Mouse (Mus musculus) spleen, adult 18-20 months (tissue): Measurements from ENCODE around the gene Rfx2.

Experiments
- DNase-seq, 2 experiments: peaks; one replicate each; pipeline ENCODE4 v3.0.0; 2022; ENCODE audit warnings: mixed read lengths in 2 of 2

Rfx2 gene

DNA sequence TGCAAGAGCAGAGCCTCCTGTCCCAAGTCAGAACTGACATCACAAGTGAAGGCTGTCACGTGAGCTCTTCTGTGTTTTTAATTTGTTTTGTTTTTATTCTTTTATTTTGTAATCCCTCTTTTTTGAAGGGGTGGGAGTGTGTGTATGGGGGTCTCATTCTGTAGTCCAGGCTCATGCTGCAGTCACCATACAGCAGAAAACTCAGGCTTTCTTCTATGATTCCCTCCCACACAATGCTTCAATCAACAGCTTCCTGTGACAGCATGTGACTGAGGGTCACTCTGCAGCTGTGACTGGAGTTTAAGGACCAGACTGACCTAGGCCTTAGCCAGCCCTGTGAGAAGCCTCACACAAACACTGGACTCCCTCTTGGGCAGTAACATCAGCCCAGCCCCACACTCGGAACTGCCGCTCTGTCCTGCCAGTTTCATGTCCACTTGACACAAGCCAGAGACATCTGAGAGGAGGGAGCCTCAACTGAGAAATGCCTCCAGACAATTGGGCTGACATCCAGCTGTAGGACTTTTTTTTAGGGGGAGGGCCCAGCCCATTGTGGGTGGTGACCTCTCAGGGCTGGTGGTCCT lies 51.9 kb downstream of the Rfx2 start:
- no peak for DNase-seq

DNA sequence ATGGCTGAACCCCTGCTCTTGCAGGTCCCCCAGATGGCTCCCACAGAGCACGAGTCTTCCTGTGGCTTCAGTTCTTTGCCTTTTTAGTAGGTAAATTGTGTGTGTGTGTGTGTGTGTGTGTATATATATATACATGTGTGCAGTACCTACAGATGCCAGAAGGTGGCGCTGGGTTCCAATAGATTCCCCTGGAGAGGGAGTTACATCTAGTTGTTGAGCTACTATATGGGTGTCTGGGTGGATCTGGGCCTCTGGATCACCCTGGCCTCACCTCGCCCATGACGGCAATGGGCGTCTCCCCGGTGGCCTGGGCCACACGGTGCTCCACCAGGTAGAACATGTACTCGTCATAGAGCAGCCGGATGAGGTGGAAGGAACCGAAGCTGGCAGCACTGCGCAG lies 53.2 kb downstream of the Rfx2 start:
- no peak for DNase-seq

DNA sequence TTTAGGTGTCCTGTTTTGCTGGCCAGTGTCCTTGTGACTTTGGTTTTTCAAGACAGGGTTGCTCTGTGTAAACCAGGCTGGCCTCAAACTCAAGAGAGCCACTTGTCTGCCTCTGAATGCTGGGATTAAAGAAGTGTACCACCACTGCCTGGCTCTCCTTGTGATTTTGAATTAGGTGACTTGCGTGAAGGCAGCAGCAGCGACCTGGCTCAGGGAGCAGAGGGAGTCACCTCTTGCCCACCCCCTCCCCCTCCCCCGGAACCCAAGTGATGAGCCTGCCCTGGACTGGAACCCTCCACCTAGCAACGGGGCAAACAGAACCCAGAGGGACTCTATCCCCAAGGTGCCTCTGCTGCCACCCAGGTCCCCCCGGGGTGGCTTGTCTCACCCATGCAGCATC lies 60.9 kb downstream of the Rfx2 start, which contains the start of gene Prr22:
Gene Prr22 (plus strand): TSS at position 301 of the 400 bp plus-strand sequence.
- DNase-seq, result no peak

- DNase-seq, result no peak
Measured at GRCm38 (mm10) chr17:56768941-56769340, 61.9 kb downstream of the Rfx2 start.

- DNase-seq, result no peak
Measured at GRCm38 (mm10) chr17:56767531-56768135, 63.2 kb downstream of the Rfx2 start.

- no peak for DNase-seq
Measured at GRCm38 (mm10) chr17:56766631-56767405, 64.0 kb downstream of the Rfx2 start.

- no peak for DNase-seq
Measured at GRCm38 (mm10) chr17:56765431-56765830, 65.4 kb downstream of the Rfx2 start.

- DNase-seq, result peak; percentile 80 to 87
Measured at GRCm38 (mm10) chr17:56764474-56765354, 66.1 kb downstream of the Rfx2 start, which contains the start of gene Dus3l. Gene Dus3l (plus strand): TSS chr17:56764757.

DNA sequence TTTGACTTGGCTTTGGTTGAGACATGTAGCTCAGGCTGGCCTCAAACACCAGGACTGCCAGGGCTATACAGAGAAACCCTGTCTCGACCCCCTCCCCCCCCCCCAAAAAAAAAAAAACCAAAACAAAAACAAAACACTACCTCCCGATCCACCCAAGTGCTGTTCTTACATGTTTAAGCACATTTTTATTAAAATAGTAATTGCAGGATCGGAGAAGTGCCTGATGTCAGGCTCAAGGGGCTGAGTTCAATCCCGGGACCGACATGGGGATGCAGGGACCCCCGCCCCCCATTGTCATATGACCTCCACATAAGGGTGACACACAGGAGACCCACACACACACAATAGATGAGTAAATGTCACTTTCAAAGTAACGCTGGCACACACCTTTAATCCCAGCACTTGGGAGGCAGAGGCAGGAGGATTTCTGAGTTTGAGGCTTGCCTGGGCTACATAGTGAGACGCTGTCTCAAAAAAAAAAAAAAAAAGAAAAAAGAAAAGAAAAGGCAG lies 67.0 kb downstream of the Rfx2 start:
- no peak for DNase-seq

GRCm38 (mm10) chr17:56762769-56763731 lies 67.8 kb downstream of the Rfx2 start:
- DNase-seq, result peak in 1 of 2 experiments; percentile 57

- peak; percentile 83 to 90 for DNase-seq
Measured at GRCm38 (mm10) chr17:56761991-56762410, 68.8 kb downstream of the Rfx2 start.

GRCm38 (mm10) chr17:56761077-56761476 lies 69.7 kb downstream of the Rfx2 start:
- no peak for DNase-seq

DNA sequence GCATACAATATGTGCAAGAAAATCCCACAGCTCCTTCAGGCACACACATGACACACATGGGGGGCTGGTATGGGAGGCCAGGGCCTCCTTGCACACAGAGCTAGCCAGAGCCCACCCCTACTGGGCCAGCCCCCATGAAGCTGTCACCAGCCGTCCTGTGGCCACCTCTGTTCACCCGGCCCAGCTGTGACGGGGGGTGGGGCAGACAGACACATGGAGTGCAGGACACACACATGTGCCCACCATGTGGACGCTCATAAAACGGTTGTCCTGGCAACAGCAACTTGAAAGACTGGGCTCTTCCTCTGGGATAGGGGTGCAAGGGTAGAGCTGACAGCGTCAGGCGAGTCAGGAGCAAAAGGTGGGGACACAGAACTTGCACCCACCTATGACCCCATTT lies 71.6 kb downstream of the Rfx2 start:
- DNase-seq, result no peak

DNA sequence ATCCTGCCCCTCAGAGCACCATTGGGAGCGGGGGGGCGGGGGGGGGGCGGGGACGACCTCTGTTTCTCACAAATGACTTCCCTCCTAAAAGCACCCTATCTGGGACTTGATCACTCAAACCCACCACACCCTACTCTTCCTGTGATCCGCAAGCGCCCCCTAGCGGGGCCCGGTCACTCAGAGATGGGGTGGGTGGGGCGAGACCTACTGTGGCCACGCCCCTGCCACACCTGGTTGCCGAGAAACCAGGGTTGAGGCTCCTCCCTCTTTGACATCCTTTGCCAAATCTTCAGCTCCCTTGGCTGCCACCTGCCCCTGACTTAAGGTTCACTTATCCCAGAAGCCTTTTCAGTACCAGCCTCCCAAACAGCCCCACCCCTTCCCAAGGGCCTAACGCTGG lies 72.7 kb downstream of the Rfx2 start:
- peak; percentile 68 to 78 for DNase-seq

DNA sequence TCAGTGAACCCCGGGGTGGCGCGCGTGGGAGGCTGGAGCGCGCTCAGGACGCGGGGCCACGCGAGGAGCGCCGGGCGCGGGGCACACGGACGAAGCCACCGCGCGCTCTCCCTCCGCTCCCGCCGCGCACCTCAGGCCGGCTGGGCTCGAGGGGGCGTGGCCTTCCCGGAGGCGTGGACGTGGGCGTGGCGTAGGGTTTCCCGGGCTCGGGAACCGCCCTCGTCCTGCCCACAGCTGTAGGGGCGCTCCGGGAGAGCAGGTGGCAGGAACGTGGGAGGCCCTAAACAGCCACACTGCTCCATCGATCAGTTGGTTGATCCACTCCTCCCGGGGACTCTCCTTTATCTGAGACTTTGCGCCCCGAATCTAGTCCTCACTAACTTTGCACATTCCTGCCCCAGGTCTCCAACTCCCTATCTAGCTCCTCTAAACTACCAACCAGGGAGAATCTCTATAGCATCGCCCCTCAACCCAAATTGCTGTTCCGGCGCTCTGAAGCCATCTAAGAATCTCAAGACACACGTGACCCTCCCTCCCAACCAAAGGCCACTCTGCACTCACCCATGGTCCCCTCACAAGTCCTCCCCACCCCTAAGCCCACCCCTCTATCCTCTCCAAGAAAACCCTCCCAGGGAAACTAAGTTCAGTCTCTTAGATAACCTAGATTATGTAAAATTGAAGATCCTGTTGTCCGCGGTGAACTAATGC lies 73.2 kb downstream of the Rfx2 start, which contains the start of gene Nrtn:
Gene Nrtn (minus strand): TSS at position 115 of the 708 bp plus-strand sequence.
- DNase-seq, result peak; percentile 51 to 72

DNA sequence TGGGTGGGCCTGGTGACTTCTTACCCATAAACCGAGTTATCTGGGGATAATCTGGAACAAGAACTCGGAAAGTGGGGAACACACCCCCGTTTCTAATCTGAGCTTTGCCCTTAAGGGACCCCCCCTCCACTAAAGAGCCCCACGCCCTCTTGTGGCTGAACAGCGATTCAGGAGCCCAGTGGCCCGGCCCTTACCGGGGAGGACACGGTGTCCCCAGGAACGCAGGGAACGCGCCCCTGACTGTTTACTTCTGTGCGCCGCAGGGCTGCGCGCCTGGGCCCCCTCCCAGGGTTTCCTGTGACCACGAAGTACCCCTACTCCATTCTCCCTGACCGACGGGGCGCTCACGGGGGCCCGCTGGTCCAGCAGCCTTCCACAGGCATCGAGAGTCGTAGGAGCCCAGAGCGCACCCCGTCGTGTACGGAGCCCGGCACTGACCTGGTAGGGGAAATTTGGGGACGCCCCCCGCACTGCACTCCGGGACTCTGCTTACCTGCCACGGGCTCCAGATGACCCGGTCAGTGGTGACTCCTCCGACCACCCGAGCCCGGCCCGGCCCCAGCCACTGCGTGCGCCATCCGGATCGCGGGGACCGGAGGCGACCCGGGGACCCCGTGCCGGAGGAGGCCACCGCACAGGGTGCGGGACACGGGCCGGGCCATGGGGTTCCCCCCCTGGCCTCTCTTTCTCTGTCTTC lies 74.0 kb downstream of the Rfx2 start:
- DNase-seq, result no peak

DNA sequence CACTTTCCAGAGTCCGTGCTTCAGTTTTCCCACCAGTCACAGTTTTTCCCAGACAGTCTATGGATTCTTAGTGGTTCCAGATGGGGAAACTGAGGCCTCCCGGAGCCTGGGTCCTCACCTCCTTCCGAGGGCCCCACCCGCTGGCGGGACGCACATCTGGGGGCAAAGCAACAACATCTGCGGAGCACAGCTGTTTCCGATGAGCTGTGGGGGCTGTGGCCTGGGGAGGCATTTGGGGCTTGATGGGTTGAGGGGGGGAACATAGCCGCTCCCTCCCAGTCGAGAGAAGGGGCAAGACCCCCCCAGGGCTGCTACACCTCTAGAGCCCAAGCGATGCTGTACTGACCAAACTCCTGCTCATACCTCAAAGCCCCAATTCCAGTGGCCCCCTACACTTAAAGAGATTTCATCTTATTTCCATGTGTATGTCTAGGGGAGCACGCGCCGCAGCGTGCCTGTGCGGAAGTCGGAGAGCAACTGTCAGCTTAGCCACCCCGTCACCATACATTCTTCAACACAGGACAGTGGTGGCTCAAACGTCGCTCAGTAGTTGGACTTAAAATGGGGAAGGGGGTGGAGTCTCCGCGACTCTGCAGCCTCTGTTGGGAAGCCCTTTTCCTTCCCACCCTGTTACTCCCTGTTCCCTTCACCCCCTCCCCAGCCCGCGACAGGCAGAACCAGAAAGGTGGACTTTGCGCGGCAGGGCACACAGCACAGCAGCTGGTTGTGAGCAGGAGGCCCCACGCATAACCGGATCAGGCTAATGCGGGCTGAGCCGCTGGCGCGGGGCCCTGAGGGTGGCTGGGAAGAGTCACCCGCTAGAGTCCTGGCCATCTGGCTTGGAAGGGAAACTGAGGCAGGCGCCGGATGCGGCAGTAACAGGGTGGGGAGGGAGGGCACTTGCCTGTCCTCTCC lies 76.3 kb downstream of the Rfx2 start:
- DNase-seq, result no peak

- no peak for DNase-seq
Measured at GRCm38 (mm10) chr17:56753452-56753851, 77.4 kb downstream of the Rfx2 start.
